Mouse (Mus musculus) embryonic facial prominence, embryonic 10.5 days (tissue): Measurements from ENCODE around the gene Tmem47. TPM values are rescaled to one million over a fixed set of nuclear protein-coding genes. Genes with fewer than 3 reads are reported as not detected.

Source experiments
- DNase-seq: peaks from one replicate; pipeline ENCODE4 v3.0.0-alpha.2; 2017; ENCODE audit warnings: low spot score
- H3K27ac ChIP-seq: fragments of 300-500 bp; sonication (generic); replicated peaks from 2 replicates; pipeline ENCODE4 v1.5.1; 2016; ENCODE audit warnings: mild to moderate bottlenecking
- H3K27me3 ChIP-seq: fragments of 300-500 bp; sonication (generic); replicated peaks from 2 replicates; pipeline ENCODE4 v1.6.1; 2016; ENCODE audit warnings: low read depth, mild to moderate bottlenecking; ENCODE audit not compliant: poor library complexity, severe bottlenecking
- H3K36me3 ChIP-seq: fragments of 300-500 bp; sonication (generic); replicated peaks from 2 replicates; pipeline ENCODE4 v1.6.1; 2016; ENCODE audit warnings: mild to moderate bottlenecking, moderate library complexity
- H3K4me1 ChIP-seq: fragments of 300-500 bp; sonication (generic); 2 replicates; pipeline ENCODE4 v1.6.1; 2016
- H3K4me3 ChIP-seq: fragments of 300-500 bp; sonication (generic); 2 replicates; pipeline ENCODE4 v1.5.1; 2016; ENCODE audit warnings: mild to moderate bottlenecking, moderate library complexity
- H3K9me3 ChIP-seq: fragments of 300-500 bp; sonication (generic); 2 replicates; pipeline ENCODE4 v1.6.1; 2016; ENCODE audit warnings: mild to moderate bottlenecking
- WGBS: fragments of 180-500 bp; shearing (Covaris S2); methylation state at CpG from one replicate; pipeline ENCODE4 v1.1.7; 2016; 5-methylcytosine and 5-hydroxymethylcytosine counted together
- polyA plus RNA-seq: library from polyadenylated mRNA; unstranded; fragments of >200 nt; fragmentation: Nextera tagmentation; extraction: Ambion mirVana; gene quantifications from 2 replicates; pipeline ENCODE4 v1.2.1, GENCODE M21; 2016

Gene Tmem47
- polyA plus RNA-seq: 34.7 and 38.0 TPM in 2 replicates

DNA sequence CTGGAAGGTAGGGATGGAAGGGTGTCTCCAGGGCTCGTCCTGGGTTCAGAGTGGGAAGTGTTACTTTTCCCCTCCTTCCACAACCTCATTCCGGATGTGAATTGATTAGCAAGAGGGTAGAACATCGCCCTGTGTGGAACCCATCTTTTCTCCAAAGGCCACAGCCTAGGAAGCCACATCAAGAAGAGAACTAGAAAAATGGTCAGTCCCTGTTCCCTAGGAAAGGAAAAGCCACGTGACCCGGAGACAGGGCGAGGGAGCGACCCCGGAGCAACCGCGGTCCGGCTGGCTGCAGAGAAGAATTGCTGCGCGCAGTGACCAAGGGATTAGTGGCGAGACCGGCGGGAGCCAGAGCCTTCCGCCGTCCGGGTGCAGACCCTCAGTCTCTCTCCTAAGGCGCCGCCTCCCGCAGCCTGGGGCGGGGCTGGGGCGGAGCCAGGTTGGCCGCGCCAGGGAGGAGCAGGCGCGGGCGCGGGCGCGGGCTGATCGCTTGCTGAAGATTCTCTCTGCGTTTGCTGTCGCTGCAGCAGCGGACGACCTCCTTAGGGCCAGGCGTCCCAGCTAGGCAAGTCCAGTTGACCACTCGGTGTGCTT is at the start of gene Tmem47:
TSS of gene Tmem47 (plus strand) at position 489 of the 594 bp plus-strand sequence.
- peak within 1 kb of the TSS; percentile 89 for H3K27ac ChIP-seq
- no peaks in the 10 kb centered on the region for H3K9me3 ChIP-seq
- no peaks in the 10 kb centered on the region for H3K27me3 ChIP-seq
- H3K36me3 ChIP-seq: no peaks in the 10 kb centered on the region
- peak; percentile 88 for DNase-seq
- no peaks in the 10 kb centered on the region for H3K4me1 ChIP-seq
- 7% methylated on average over 39 of the region's 39 CpGs for WGBS
- peak within 1 kb of the TSS; percentile 70 for H3K4me3 ChIP-seq

DNA sequence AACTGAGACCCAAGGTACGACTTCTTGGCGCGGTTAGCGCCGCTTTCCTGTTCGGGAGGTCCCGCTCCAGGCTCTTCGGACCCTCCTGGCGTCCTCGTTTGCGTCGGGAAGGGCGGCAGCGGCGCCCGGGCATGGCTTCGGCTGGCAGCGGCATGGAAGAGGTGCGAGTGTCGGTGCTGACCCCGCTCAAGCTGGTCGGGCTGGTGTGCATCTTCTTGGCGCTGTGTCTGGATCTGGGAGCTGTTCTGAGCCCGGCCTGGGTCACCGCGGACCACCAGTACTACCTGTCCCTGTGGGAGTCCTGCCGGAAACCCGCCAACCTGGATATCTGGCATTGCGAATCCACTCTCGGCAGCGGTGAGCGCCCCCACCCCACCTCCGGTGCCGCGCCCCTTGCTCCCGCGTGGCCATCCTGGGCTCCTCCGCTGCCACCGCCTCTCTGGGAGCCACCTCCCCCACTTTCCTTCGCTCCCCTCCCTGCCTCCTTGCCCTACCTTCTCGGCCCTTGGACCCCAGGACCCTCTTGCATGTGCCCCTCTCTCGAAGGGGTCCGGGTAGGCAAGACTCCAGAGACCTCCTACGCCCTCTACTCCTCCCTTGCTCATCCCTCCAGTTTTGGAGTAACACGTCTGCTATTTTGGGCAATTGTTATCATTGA is 435 bp downstream of the Tmem47 start:
- peak overlapping the region; percentile 70 for H3K4me3 ChIP-seq
- H3K9me3 ChIP-seq: no peaks in the 10 kb centered on the region
- H3K36me3 ChIP-seq: no peaks in the 10 kb centered on the region
- peak overlapping the region; percentile 89 for H3K27ac ChIP-seq
- H3K4me1 ChIP-seq: no peaks in the 10 kb centered on the region
- WGBS: 13% methylated on average over 42 of the region's 45 CpGs
- H3K27me3 ChIP-seq: no peaks in the 10 kb centered on the region
- DNase-seq: peak; percentile 60

DNA sequence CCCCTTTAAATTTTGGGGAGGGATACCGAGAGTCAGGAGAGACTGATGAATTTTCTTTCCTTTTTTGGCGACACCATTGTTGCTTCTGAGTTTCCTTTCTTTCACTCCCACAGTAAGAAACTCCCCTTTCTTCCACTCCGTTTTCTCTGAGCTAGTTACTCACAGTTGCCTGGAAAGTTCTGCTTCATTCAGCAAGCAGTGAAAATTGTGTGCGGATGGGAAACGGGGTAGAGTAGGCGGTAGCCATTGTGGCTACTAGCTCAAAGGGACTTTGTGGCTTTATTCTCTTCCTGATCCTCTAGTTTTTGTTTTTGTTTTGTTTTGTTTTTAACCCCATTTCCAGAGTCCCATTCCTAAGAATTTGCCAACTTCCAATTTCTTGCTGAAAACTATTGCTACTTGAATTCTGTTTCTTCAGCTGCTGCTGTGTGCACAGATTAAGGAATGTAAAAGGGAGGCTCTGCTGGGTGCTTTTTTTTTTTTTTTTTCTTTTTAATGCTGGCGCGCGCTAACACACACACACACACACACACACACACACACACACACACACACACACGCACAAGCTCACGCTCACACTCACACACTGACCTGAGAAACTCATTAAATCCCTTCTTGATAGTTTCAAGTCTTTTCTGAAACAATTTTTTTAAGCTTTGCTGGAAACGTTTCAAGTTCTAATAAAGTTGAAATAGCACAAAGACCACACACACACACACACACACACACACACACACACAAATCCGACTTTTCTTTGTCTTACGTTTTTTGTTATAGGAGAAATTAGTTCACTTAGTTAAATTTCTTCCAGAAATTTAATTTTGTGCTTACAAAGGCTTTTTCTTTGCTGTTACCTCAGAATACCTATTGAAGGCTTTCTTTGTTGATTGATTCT is 1.5 kb downstream of the Tmem47 start:
- H3K27ac ChIP-seq: peak overlapping the region; percentile 89
- no peaks in the 10 kb centered on the region for H3K27me3 ChIP-seq
- H3K36me3 ChIP-seq: no peaks in the 10 kb centered on the region
- 12% methylated on average over 12 of the region's 14 CpGs for WGBS
- H3K9me3 ChIP-seq: no peaks in the 10 kb centered on the region
- H3K4me1 ChIP-seq: no peaks in the 10 kb centered on the region
- peak overlapping the region; percentile 70 for H3K4me3 ChIP-seq
- DNase-seq: peak; percentile 34

DNA sequence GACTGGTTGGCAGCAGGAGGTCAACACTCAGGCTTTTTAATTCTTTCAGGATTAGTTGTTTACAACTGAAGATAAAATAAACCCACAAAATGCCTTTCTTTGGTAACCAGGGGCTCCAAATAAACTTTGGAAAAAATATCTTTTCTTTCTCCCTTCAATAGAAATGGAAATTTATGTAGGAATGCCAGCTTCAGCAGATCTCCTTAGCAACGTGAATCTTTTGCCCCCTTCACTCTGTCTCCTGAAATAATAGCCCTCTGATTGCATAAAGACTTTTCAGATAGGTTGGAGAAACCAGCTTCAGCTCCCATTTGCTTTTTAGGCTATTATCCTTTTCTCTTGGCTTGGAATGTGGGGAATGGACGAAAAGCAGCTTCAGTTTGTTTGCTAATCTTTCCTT is 2.2 kb downstream of the Tmem47 start:
- no peaks in the 10 kb centered on the region for H3K9me3 ChIP-seq
- H3K4me3 ChIP-seq: peak overlapping the region; percentile 70
- H3K27ac ChIP-seq: peak overlapping the region; percentile 89
- no peaks in the 10 kb centered on the region for H3K36me3 ChIP-seq
- DNase-seq: no peak
- no peaks in the 10 kb centered on the region for H3K4me1 ChIP-seq
- H3K27me3 ChIP-seq: no peaks in the 10 kb centered on the region
- 6% methylated on average over 2 of the region's 2 CpGs for WGBS

DNA sequence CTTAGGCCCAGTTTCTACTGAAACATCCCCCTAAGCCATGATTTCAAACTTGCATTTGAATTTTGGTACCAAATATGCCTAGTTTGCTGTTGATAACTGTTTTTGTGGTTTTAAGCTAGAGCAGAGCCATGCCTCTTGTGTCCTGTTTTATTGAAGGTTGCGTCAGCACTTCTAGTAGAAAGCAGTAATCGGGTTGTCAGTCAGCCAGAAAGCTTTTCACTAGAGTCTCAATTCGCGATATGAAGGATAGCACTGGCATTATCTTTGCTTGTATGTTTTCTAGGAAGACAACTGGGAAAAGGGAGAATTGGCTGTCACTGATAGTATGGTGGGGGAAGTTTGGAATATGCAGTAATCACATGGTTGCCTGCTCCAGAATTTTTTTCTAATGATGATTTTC is 3.3 kb downstream of the Tmem47 start:
- Histone ChIP-seq H3K27me3 (no peaks in the 10 kb centered on the region), H3K4me3 (peak overlapping the region; percentile 70), H3K27ac (no peak overlapping the region; the same call in 1 of the 2 replicates), H3K4me1 (no peaks in the 10 kb centered on the region), H3K36me3 (no peaks in the 10 kb centered on the region), H3K9me3 (no peaks in the 10 kb centered on the region)
- 41% methylated on average over 4 of the region's 4 CpGs for WGBS
- no peak for DNase-seq

DNA sequence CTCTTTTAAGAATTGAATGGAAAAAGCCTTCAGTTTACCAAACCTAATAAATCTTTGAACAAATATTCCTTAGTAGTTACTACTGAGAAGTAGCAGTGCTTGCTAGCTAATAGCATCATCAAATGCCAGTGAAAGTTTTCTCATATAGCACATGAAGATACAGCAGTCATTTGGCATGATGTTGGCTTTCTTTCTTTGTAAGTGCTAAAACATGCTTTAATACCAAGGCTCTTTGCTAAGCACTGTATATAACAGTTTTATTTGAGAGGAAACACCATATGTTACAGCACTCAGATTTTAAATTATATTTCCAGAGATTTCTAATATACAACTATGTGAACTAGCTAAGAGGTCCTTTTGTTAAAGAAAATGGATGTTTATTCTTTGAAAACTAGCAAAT is 8.0 kb downstream of the Tmem47 start:
- Histone ChIP-seq H3K4me1 (no peaks in the 10 kb centered on the region), H3K36me3 (no peaks in the 10 kb centered on the region), H3K27me3 (no peaks in the 10 kb centered on the region), H3K9me3 (no peaks in the 10 kb centered on the region), H3K27ac (no peak overlapping the region), H3K4me3 (no peak overlapping the region)
- DNase-seq: no peak

DNA sequence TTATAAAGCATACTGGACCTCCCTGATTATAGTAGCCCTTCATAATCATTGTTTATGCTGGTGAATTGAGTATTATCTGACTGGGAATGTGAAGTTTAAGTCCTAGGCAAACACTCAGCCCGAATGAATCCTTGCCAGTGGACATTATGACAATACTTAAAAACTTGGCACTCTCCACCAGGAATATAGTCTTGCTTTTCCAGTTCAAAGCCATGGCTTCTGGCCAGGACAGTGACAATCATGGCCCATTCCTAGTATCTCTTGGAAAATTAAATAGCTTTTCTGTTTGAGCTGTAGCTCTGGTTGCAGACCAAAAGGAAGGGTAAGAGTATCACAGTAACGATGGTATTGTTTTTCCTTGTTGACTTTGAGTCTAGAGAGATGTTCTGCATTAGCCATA is 10.5 kb downstream of the Tmem47 start:
- no peak overlapping the region for H3K4me3 ChIP-seq
- no peaks in the 10 kb centered on the region for H3K36me3 ChIP-seq
- no peaks in the 10 kb centered on the region for H3K4me1 ChIP-seq
- no peak for DNase-seq
- no peaks in the 10 kb centered on the region for H3K9me3 ChIP-seq
- WGBS: 75% methylated on average over 2 of the region's 2 CpGs
- H3K27ac ChIP-seq: no peak overlapping the region
- H3K27me3 ChIP-seq: no peaks in the 10 kb centered on the region

DNA sequence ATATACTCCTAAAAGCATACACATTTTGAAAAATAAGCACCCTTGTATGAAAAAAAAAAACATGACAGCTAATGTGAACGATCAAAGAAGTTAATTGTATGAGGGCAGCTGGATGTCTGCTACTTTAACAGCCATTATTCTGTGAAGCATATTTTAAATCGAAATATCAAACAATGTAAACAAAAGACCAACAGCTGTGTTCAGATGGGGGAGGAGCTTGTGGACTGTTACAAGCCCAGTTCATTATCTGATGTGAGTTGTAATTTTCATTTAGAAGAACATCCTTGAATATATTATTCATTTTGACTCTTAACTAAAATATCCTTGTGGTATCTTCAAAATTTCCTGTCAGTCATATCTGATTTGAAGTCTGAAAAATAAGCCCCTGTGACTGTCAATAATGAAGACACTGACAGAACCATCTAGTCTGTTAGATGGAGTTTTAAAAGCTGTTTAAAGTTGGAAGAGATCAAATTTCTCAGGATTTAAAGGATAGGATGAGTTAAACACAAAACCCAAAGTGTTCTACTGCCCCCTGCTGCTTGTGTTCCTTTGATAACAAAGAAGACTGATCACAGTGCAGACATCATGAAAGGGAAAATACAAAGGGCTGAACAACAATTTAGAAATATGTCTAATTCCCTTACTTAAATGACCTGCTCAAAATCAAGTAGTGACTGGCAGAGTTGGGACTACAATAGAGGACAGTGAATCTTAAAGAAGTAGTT is 14.7 kb downstream of the Tmem47 start:
- Histone ChIP-seq H3K4me3 (no peak overlapping the region), H3K36me3 (no peaks in the 10 kb centered on the region; the same call in 1 of the 2 replicates), H3K27ac (no peak overlapping the region), H3K27me3 (no peaks in the 10 kb centered on the region), H3K4me1 (no peaks in the 10 kb centered on the region), H3K9me3 (no peaks in the 10 kb centered on the region)
- DNase-seq: no peak
- WGBS: 71% methylated on average over 2 of the region's 2 CpGs

DNA sequence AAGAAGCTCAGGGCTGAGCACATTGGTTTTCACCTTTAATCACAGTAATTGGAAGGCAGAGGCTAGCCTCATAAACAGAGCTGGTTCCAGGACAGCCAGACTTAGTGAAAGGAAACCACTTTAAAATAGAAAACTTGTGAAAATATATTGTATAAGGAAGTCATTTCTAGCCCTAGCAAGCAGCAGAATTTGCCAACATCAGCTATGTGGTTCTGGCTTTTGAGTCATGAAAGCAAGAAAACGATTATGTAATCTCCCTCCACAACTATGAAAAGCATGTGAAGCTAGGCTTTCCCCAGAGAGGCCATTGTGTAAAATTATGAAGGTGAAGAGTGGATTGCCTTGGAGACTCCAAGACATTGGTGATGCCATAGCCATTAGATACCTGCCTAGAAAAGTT is 76.9 kb downstream of the Tmem47 start:
- no peaks in the 10 kb centered on the region for H3K9me3 ChIP-seq
- DNase-seq: no peak
- H3K36me3 ChIP-seq: no peaks in the 10 kb centered on the region
- H3K4me3 ChIP-seq: no peak overlapping the region
- no peaks in the 10 kb centered on the region for H3K27me3 ChIP-seq
- H3K27ac ChIP-seq: no peak overlapping the region
- WGBS: 63% methylated on average over 1 of the region's 1 CpGs
- no peaks in the 10 kb centered on the region for H3K4me1 ChIP-seq
